Mouse (Mus musculus) heart, postnatal 0 days (tissue): ENCODE data around the gene Fmnl2.

Experiments used
- CTCF ChIP-seq: IDR thresholded peaks from 2 replicates; pipeline ENCODE4 v1.5.1; 2016; ENCODE audit warnings: antibody characterized with exemption, control low read depth, low read depth
- EP300 ChIP-seq: IDR thresholded peaks from 2 replicates; pipeline ENCODE4 v1.6.1; 2016; ENCODE audit warnings: antibody characterized with exemption, low read depth

GRCm38 (mm10) chr2:52984556-52984955 is 126.9 kb downstream of the Fmnl2 start:
- no peak for TF ChIP-seq CTCF
- no peak for TF ChIP-seq EP300
